Mouse (Mus musculus) MEL (cell line): ENCODE measurements at regions not wholly inside any gene's neighbourhood (a gene's known extent, or its start where the extent isn't known, plus 50 kb on each side); places are given as distances from the start of the nearest gene placed in this dataset.

Source experiments
- DNase-seq: peaks from one replicate; pipeline ENCODE4 v3.0.0; 2011; ENCODE audit warnings: low read depth, low spot score
- H3K27ac ChIP-seq: 2 replicates; pipeline ENCODE4 v1.5.1; 2012; ENCODE audit warnings: low read depth, mild to moderate bottlenecking, control low read depth, low read length, moderate library complexity; ENCODE audit not compliant: control insufficient read depth
- H3K27me3 ChIP-seq, 2 experiments: fragments of 150-350 bp in 1 of 2; sonication (generic) in 1 of 2; 2 replicates each; pipeline ENCODE4 v1.6.1; 2012; ENCODE audit warnings: low read length in 2 of 2, mild to moderate bottlenecking in 2 of 2, improper control_type of control experiment in 1 of 2, moderate library complexity in 1 of 2; ENCODE audit not compliant: insufficient read depth in 2 of 2, control insufficient read depth in 1 of 2
- H3K36me3 ChIP-seq, 2 experiments: 2 replicates each; pipeline ENCODE4 v1.6.1; 2012 to 2014; ENCODE audit warnings: low read length in 2 of 2, improper control_type of control experiment in 1 of 2, inconsistent platforms in 1 of 2, mild to moderate bottlenecking in 1 of 2; ENCODE audit not compliant: insufficient read depth in 2 of 2, control insufficient read depth in 1 of 2
- H3K4me1 ChIP-seq, 2 experiments: fragments of 150-350 bp in 1 of 2; sonication (generic) in 1 of 2; 2 replicates each; pipeline ENCODE4 v1.6.1; 2012; ENCODE audit warnings: low read length in 2 of 2, improper control_type of control experiment in 1 of 2, mild to moderate bottlenecking in 1 of 2; ENCODE audit not compliant: insufficient read depth in 2 of 2, control insufficient read depth in 1 of 2
- H3K4me3 ChIP-seq, 2 experiments: fragments of 150-350 bp in 1 of 2; sonication (generic) in 1 of 2; 2 replicates each; pipeline ENCODE4 v1.5.1; 2012; ENCODE audit warnings: low read depth in 2 of 2, low read length in 2 of 2, mild to moderate bottlenecking in 2 of 2, moderate library complexity in 2 of 2, control low read depth in 1 of 2, improper control_type of control experiment in 1 of 2; ENCODE audit not compliant: control insufficient read depth in 1 of 2, insufficient read depth in 1 of 2
- H3K79me2 ChIP-seq: 2 replicates; pipeline ENCODE4 v1.6.1; 2012; ENCODE audit warnings: mild to moderate bottlenecking, low read length, moderate library complexity; ENCODE audit not compliant: control insufficient read depth, poor library complexity, insufficient read depth
- H3K9ac ChIP-seq: 2 replicates; pipeline ENCODE4 v1.6.1; 2012; ENCODE audit warnings: low read depth, mild to moderate bottlenecking, control low read depth, low read length, moderate library complexity; ENCODE audit not compliant: control insufficient read depth, poor library complexity, severe bottlenecking
- H3K9me3 ChIP-seq: fragments of 150-350 bp; sonication (generic); replicated peaks from 2 replicates; pipeline ENCODE4 v1.6.1; 2012; ENCODE audit warnings: mild to moderate bottlenecking, low read length, improper control_type of control experiment, moderate library complexity; ENCODE audit not compliant: insufficient read depth
- CHD1 ChIP-seq: IDR thresholded peaks from 2 replicates; pipeline ENCODE4 v1.6.1; 2012; ENCODE audit warnings: low read depth, mild to moderate bottlenecking, inconsistent platforms, low read length, improper control_type of control experiment
- CHD2 ChIP-seq: IDR thresholded peaks from 2 replicates; pipeline ENCODE4 v1.6.1; 2011; ENCODE audit warnings: low read length, improper control_type of control experiment
- CTCF ChIP-seq, 3 experiments: IDR thresholded peaks in 2 of 3; conservative IDR thresholded peaks in 1 of 3; 2 replicates each; pipeline ENCODE4 v1.5.1; 2011 to 2012; ENCODE audit warnings: low read length in 3 of 3, low read depth in 2 of 3, mild to moderate bottlenecking in 2 of 3, improper control_type of control experiment in 1 of 3, inconsistent platforms in 1 of 3, mixed read lengths in 1 of 3, moderate library complexity in 1 of 3; ENCODE audit not compliant: control insufficient read depth in 1 of 3, insufficient read depth in 1 of 3, poor library complexity in 1 of 3, severe bottlenecking in 1 of 3
- E2F4 ChIP-seq: IDR thresholded peaks from 2 replicates; pipeline ENCODE4 v1.6.1; 2011; ENCODE audit warnings: low read depth, low read length, improper control_type of control experiment, borderline replicate concordance
- GABPA ChIP-seq: IDR thresholded peaks from 2 replicates; pipeline ENCODE4 v1.6.1; 2012; ENCODE audit warnings: low read depth, mild to moderate bottlenecking, inconsistent platforms, low read length, improper control_type of control experiment, moderate library complexity
- KAT2A ChIP-seq: conservative IDR thresholded peaks from 2 replicates; pipeline ENCODE4 v1.6.1; 2012; ENCODE audit warnings: low read depth, low read length, improper control_type of control experiment, inconsistent platforms
- MAFK ChIP-seq: IDR thresholded peaks from 2 replicates; pipeline ENCODE4 v1.6.1; 2011; ENCODE audit warnings: low read depth, mild to moderate bottlenecking, low read length, improper control_type of control experiment, borderline replicate concordance
- MAX ChIP-seq: IDR thresholded peaks from 2 replicates; pipeline ENCODE4 v1.6.1; 2011; ENCODE audit warnings: low read length, improper control_type of control experiment
- MAZ ChIP-seq: IDR thresholded peaks from 2 replicates; pipeline ENCODE4 v1.6.1; 2012; ENCODE audit warnings: low read depth, mild to moderate bottlenecking, inconsistent platforms, low read length, improper control_type of control experiment
- MEF2A ChIP-seq: IDR thresholded peaks from 2 replicates; pipeline ENCODE4 v1.6.1; 2014; ENCODE audit warnings: low read depth, mild to moderate bottlenecking, inconsistent platforms, low read length, improper control_type of control experiment; ENCODE audit not compliant: poor library complexity, insufficient replicate concordance, severe bottlenecking; ENCODE audit errors: extremely low read depth
- MYC ChIP-seq: IDR thresholded peaks from 2 replicates; pipeline ENCODE4 v1.6.1; 2011; ENCODE audit warnings: low read depth, mild to moderate bottlenecking, low read length, improper control_type of control experiment, moderate library complexity
- NRF1 ChIP-seq: IDR thresholded peaks from 2 replicates; pipeline ENCODE4 v1.6.1; 2014; ENCODE audit warnings: low read depth, mild to moderate bottlenecking, inconsistent platforms, low read length, improper control_type of control experiment, moderate library complexity; ENCODE audit not compliant: poor library complexity, insufficient read depth, severe bottlenecking
- POLR2AphosphoS5 ChIP-seq: IDR thresholded peaks from 2 replicates; pipeline ENCODE4 v1.6.1; 2012; ENCODE audit warnings: low read depth, borderline replicate concordance, mild to moderate bottlenecking, inconsistent platforms, low read length, moderate library complexity, mixed read lengths
- RAD21 ChIP-seq: IDR thresholded peaks from 2 replicates; pipeline ENCODE4 v1.6.1; 2011; ENCODE audit warnings: mild to moderate bottlenecking, low read depth, low read length, improper control_type of control experiment
- RCOR1 ChIP-seq: IDR thresholded peaks from 2 replicates; pipeline ENCODE4 v1.6.1; 2012; ENCODE audit warnings: low read depth, mild to moderate bottlenecking, inconsistent platforms, low read length, improper control_type of control experiment
- SIN3A ChIP-seq: IDR thresholded peaks from 2 replicates; pipeline ENCODE4 v1.6.1; 2012; ENCODE audit warnings: low read length, improper control_type of control experiment, inconsistent platforms
- TAL1 ChIP-seq: IDR thresholded peaks from 2 replicates; pipeline ENCODE4 v1.6.1; 2012; ENCODE audit warnings: mild to moderate bottlenecking, inconsistent platforms, low read length, moderate library complexity, mixed read lengths
- TBP ChIP-seq: IDR thresholded peaks from 2 replicates; pipeline ENCODE4 v1.8.0; 2011; ENCODE audit warnings: low read depth, low read length, improper control_type of control experiment
- USF1 ChIP-seq: IDR thresholded peaks from 2 replicates; pipeline ENCODE4 v1.6.1; 2014; ENCODE audit warnings: low read depth, mild to moderate bottlenecking, inconsistent platforms, low read length, improper control_type of control experiment, moderate library complexity
- ZC3H11A ChIP-seq: IDR thresholded peaks from 2 replicates; pipeline ENCODE4 v1.6.1; 2012; ENCODE audit warnings: low read depth, mild to moderate bottlenecking, inconsistent platforms, low read length, improper control_type of control experiment
- ZMIZ1 ChIP-seq: IDR thresholded peaks from 2 replicates; pipeline ENCODE4 v1.6.1; 2012; ENCODE audit warnings: low read depth, mild to moderate bottlenecking, inconsistent platforms, low read length, improper control_type of control experiment, moderate library complexity
- ZNF384 ChIP-seq: IDR thresholded peaks from 2 replicates; pipeline ENCODE4 v1.6.1; 2012; ENCODE audit warnings: low read depth, mild to moderate bottlenecking, inconsistent platforms, low read length, improper control_type of control experiment

- H3K4me3 ChIP-seq = no peak overlapping the region
- H3K9ac ChIP-seq = no peak overlapping the region
- H3K36me3 ChIP-seq = no peaks in the 10 kb centered on the region
- H3K4me1 ChIP-seq = no peaks in the 10 kb centered on the region
- TF ChIP-seq ZMIZ1 (no peak), MEF2A (no peak), USF1 (no peak), MAZ (no peak), RAD21 (no peak), CTCF (IDR thresholded peaks at IDR 0.05 in 2 of 3, conservative IDR thresholded peaks at IDR 0.05 in 1 of 3; ENCODE audit: control insufficient read depth in 1 of 3, insufficient read depth in 1 of 3, low read depth in 2 of 3, low read length in 3 of 3, poor library complexity in 1 of 3, severe bottlenecking in 1 of 3) (no peak), E2F4 (no peak), SIN3A (no peak), ZNF384 (no peak), RCOR1 (no peak), KAT2A (no peak)
- H3K27ac ChIP-seq = no peak overlapping the region
- no peak for DNase-seq
- no peaks in the 10 kb centered on the region for H3K79me2 ChIP-seq
- no peaks in the 10 kb centered on the region for H3K9me3 ChIP-seq
- no peaks in the 10 kb centered on the region for H3K27me3 ChIP-seq
Observed at GRCm38 (mm10) chr11:55957355-55957754, 83.5 kb downstream of the Nmur2 start.

DNA sequence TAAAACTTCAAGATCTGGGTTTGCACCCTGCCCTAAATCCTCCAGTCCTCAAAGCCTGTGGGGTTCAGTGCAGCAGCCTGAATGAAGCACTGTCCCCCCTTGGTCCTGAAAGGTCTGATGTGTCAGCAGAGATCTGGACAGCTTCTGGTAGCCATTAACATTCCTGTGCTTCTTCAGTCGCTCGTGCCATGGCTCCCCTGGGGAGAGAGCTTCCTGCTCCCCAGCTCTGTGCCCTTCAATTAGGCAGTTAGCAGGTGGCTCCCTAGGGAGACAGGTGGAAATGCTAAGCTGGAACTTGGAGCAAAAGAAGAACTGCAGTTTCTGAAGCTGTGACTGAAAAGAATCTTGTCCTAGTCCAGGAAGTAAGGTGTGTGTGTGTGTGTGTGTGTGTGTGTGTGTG, 87.1 kb downstream of the Nmur2 start:
- H3K27me3 ChIP-seq = no peaks in the 10 kb centered on the region
- H3K9me3 ChIP-seq = no peaks in the 10 kb centered on the region
- no peak overlapping the region for H3K4me3 ChIP-seq
- no peak for TF ChIP-seq RCOR1
- TF ChIP-seq POLR2AphosphoS5 = no peak
- TF ChIP-seq GABPA = no peak
- no peak for TF ChIP-seq E2F4
- no peak for TF ChIP-seq USF1
- no peak for TF ChIP-seq CHD2
- no peak for TF ChIP-seq MAFK
- no peak for TF ChIP-seq MYC
- TF ChIP-seq ZC3H11A = no peak
- TF ChIP-seq TBP = no peak
- no peak for TF ChIP-seq TAL1
- no peak for TF ChIP-seq ZNF384
- no peak for TF ChIP-seq RAD21
- no peak for TF ChIP-seq NRF1
- no peak for TF ChIP-seq CTCF (IDR thresholded peaks at IDR 0.05 in 2 of 3, conservative IDR thresholded peaks at IDR 0.05 in 1 of 3; ENCODE audit: control insufficient read depth in 1 of 3, insufficient read depth in 1 of 3, low read depth in 2 of 3, low read length in 3 of 3, poor library complexity in 1 of 3, severe bottlenecking in 1 of 3)
- no peak for TF ChIP-seq CHD1
- TF ChIP-seq MAX = no peak
- H3K36me3 ChIP-seq = no peaks in the 10 kb centered on the region
- no peak overlapping the region for H3K9ac ChIP-seq
- H3K27ac ChIP-seq = no peak overlapping the region
- no peaks in the 10 kb centered on the region for H3K79me2 ChIP-seq
- DNase-seq = no peak
- no peaks in the 10 kb centered on the region for H3K4me1 ChIP-seq
